Mouse (Mus musculus) cerebellum, postnatal 4 days (tissue): ENCODE results near the gene Syne3.

Experiments used
- DNase-seq, 2 experiments: peaks; one replicate each; pipeline ENCODE4 v3.0.0; 2022; ENCODE audit warnings: low spot score in 2 of 2, mixed read lengths in 1 of 2

The Syne3 gene

GRCm38 (mm10) chr12:104969618-104970017, 40.0 kb downstream of the Syne3 start:
- DNase-seq = no peak

- no peak for DNase-seq
Measured at GRCm38 (mm10) chr12:104969177-104969576, 40.4 kb downstream of the Syne3 start.

DNA sequence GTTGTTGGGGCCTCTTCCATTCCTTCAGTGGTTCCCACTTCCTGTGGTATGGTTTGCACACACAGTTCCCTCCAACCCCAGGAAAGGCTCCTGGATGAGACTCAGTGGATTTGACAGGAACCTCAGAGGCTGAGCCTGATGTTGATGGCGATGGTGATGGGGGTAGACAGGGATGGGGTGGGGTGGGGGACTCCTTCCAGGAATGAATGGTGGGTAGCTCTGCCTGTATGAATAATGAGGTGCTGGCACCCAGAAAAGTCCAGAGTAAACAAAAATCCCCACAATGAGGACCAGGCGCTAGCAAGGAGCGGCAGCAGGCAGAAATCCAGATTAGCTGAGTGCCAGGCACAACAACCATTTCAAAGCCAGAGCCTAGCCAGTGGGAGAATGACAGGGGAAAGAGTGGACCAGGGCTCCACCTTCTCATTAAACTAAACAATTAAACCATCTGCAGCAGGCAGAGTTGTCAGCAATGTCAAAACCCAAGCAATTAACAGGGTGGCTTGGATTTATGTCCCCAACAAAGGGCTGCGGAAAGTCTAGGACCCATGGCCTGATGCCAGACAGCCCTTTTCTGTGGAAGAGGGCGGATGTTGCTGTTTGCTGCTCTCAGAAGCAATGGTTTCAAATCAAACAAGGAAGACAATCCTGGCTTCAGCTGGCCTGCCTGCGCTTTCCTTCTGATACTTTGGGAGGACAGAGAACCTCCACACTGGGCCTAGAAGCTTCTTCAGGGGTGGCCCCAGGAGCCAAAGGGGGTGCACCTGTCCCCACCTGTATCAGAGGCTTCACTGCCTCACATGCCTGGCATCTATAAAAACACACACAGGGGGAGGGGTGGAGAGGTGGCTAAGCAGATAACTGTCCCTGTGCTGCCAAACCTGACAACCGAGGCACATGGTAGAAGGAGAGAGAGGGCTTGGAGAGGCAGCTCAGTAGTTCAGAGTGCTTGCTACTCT, 44.4 kb downstream of the Syne3 start:
- DNase-seq = no peak

- no peak for DNase-seq
Measured at GRCm38 (mm10) chr12:104960421-104960820, 49.2 kb downstream of the Syne3 start.

DNA sequence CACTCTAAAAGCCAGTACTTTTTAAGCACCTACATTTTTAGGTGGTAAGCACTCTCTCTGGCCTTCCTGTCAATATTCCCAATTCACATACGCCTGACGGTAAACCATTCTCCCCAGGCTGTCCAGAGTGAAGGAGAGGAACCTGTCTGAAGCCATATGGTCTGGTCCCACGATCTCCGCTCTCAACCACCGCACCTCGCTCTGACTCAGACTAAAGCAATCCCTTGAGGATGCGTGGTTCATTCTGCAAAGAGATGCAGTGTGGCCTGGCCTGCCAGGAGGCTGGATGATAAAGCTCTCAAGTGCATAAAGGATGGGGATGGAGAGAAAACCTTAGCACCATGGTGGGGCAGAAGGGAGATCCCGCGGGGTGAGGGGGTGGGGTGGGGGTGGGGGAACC, 49.6 kb downstream of the Syne3 start:
- DNase-seq = no peak

- no peak for DNase-seq
Measured at GRCm38 (mm10) chr12:104958263-104958662, 51.3 kb downstream of the Syne3 start.

GRCm38 (mm10) chr12:104957165-104957564, 52.4 kb downstream of the Syne3 start:
- DNase-seq = no peak

GRCm38 (mm10) chr12:104956406-104956805, 53.2 kb downstream of the Syne3 start:
- no peak for DNase-seq

DNA sequence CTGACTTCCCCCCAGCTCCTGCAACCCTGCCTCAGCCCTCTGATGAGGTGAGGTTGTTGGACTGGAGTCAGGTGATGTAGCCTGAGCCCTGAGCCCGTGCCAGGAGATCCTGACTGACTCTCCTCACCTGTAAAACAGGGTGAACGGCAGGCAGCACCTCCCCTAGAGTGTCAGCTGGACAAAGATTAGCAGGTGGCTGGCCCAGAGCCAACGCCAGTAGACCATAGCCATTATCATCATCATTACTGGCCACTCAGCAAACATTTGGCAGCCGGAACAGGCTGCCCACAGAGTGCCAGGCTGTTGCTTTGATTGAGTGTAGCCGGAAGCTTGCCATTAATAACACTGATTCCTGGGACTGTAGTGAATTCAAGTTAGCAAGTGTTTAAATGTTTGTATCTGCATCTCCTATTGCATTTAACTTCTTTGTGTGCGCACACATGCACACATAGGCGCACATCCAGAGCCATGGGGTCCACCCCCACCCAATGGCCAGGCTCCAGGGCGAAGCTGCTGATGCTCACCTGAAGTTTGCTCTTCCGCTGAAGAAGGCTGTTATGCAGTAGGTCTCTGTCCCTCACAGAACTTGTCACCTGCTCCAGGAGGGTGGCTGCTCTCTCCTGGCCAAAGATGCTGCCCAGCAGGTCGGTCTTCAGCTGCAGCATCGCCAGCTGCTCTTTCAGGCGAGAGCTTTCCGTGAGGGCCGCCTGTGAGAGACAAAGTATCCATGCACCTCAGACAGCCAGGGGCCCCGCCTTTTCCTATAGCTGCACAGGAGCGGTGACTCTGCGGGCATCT, 54.4 kb downstream of the Syne3 start:
- DNase-seq = peak in 1 of 2 experiments; percentile 72

DNA sequence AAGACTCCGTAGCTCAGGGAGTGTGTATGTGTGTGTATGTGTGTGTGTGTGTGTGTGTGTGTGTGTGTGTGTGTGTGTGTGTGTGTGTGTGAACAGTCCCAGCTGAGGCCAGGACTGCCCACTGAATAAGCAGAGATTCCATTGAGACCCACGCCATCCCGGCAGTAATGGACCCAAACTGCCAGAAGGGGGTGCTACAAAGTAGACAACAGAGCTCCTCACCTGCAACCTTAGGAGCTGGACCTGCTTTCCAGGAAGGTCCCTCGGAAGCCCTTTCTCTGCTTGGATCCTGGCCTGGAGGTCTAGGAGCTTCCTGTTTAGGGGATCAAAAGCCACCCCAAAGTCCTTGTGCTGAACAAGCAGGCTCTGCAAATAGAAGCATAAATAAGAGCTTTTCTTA, 55.7 kb downstream of the Syne3 start:
- DNase-seq = peak in 1 of 2 experiments; percentile 71

- DNase-seq = peak; percentile 74 to 84
Measured at GRCm38 (mm10) chr12:104952458-104952857, 57.2 kb downstream of the Syne3 start.

GRCm38 (mm10) chr12:104947911-104948310, 61.7 kb downstream of the Syne3 start:
- DNase-seq = no peak

DNA sequence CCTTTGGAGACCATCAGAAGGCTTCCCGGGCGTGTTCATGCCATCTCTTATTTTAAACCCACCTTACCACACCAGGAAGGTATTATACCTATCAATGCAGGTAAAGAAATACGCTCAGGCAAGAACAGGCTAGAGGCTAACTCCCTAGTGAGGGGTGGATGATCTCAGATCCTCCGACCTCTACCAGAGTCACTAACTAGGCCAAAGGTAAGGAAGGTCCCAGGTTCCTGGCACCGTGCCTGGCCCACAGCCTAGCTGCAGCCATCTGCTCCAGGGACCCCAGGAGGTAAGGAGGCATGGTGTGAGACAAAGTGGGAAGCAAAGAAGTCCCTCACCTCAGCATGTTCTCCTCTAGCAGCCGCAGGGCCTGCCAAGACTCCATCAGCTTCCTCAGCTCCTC, 63.4 kb downstream of the Syne3 start:
- DNase-seq = no peak

- DNase-seq = no peak
Measured at GRCm38 (mm10) chr12:104940466-104940865, 69.1 kb downstream of the Syne3 start.

DNA sequence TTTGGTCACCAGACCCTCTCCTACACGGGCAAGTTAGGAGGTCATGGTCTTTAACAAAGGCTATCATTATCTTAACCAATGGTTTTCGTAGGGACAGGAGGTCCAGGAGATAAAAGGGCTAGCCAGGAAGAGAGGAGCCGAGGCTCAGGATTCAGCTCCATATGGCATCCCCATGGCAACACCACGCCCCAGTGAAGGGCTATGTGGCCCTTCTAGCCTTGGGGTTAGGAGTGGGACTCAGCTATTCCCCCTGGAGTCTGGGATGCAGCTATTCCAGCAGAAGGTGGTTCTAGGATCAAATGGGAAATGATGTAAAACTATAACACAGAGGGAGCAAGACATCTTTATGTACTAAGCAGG, 69.6 kb downstream of the Syne3 start:
- DNase-seq = no peak

DNA sequence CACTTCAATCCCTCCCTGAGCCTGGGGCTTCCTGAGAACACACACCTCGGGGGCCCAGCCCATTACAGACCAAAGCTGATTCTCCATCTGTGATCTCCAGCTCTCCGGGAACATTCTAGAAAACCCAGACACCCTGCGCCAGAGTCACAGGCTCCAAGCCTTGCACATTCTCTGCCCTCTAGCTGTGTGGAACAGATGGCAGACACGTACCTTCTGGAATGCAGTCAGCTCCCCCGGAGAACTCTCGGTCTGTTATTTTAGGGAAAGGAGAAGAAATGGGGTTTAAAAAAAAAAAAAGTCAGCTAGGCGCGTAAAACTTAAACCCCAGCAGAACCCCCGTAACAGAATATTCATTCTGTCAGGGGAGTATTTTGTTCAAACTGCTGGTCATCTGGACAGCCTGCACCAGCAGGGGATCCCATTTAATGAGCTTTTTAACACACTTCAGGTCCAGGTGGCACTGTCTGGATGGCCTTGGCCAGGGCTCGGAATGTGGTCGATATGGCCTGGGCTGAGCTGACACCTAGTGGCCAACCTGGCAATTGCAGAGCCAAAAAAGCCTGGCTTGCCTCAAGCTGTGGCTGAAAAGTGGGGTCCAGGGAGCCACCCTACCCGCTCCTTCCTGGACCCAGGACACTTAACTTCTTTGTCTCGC, 70.1 kb downstream of the Syne3 start:
- DNase-seq = peak; percentile 82 to 93

- DNase-seq = peak in 1 of 2 experiments; percentile 23
Measured at GRCm38 (mm10) chr12:104938935-104939334, 70.7 kb downstream of the Syne3 start.

DNA sequence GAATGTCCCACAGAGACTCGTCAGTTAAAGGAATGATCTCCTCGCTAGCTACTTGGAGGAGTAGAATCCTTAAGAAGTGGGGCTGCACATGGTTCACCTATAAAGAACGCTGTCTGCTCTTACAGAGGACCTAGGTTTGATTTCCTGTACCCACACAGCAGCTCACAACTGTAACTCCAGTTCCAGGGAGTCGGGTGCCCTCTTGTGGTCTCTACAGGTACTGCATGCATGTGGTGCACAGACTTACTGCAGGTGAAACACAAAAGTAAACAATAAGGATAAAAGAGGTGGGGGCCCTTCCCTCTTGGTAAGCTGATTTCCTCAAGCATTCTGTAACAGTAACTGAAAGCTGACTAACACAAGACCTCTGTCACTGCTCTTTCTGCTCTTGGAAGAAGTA, 73.4 kb downstream of the Syne3 start:
- peak in 1 of 2 experiments; percentile 55 for DNase-seq

- no peak for DNase-seq
Measured at GRCm38 (mm10) chr12:104935144-104935543, 74.5 kb downstream of the Syne3 start.

DNA sequence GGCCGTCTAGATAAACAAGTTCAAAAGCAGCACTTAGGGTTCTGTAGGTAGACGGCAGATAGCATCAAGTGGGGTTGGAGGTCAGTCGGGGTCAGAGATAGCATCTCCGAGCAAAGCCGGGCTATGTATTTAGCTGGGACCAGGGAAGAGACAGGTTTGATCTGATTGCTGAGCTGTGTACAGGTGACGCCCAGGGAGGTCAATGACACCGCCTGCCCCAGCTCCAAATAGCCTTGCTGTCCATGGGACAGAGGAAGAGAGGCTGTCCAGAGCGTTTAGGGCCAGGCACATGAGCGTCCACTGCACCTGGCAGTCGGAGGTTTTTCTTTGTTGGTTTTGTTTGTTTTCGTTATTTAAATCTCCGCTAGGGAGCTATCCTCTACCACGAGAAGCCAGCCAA, 75.8 kb downstream of the Syne3 start:
- DNase-seq = no peak

- no peak for DNase-seq
Measured at GRCm38 (mm10) chr12:104933217-104933616, 76.4 kb downstream of the Syne3 start.

- DNase-seq = no peak
Measured at GRCm38 (mm10) chr12:104925765-104926164, 83.8 kb downstream of the Syne3 start.
